Mouse (Mus musculus) forebrain, postnatal 0 days (tissue): ENCODE data around the gene Slc35c2. TPM values are rescaled to one million over a fixed set of nuclear protein-coding genes. Genes with fewer than 3 reads are reported as not detected.

Experiments used
- ATAC-seq: fragments of 200-750 bp; cut with Nextera tagmentation; 2 replicates; pipeline ENCODE4 v1.8.0; 2017; ENCODE audit warnings: mild to moderate bottlenecking, moderate library complexity
- DNase-seq: peaks from one replicate; pipeline ENCODE4 v3.0.0-alpha.2; 2015
- H3K27ac ChIP-seq: fragments of 300-500 bp; sonication (generic); 2 replicates; pipeline ENCODE4 v1.5.1; 2014; ENCODE audit warnings: low read depth, mild to moderate bottlenecking, antibody characterized with exemption, low read length, moderate library complexity, mixed read lengths
- H3K27me3 ChIP-seq: fragments of 300-500 bp; sonication (generic); 2 replicates; pipeline ENCODE4 v1.6.1; 2014; ENCODE audit warnings: mild to moderate bottlenecking, low read length, mixed read lengths; ENCODE audit not compliant: insufficient read depth
- H3K36me3 ChIP-seq: fragments of 300-500 bp; sonication (generic); 2 replicates; pipeline ENCODE4 v1.6.1; 2014; ENCODE audit warnings: mild to moderate bottlenecking, moderate library complexity; ENCODE audit not compliant: insufficient read depth
- H3K4me1 ChIP-seq: fragments of 300-500 bp; sonication (generic); 2 replicates; pipeline ENCODE4 v1.6.1; 2014; ENCODE audit warnings: antibody characterized with exemption; ENCODE audit not compliant: insufficient read depth
- H3K4me2 ChIP-seq: fragments of 300-500 bp; sonication (generic); 2 replicates; pipeline ENCODE4 v1.6.1; 2014; ENCODE audit warnings: low read depth, mild to moderate bottlenecking, moderate library complexity
- H3K4me3 ChIP-seq: fragments of 300-500 bp; sonication (generic); 2 replicates; pipeline ENCODE4 v1.5.1; 2014; ENCODE audit warnings: low read depth, low read length, mixed read lengths
- H3K9ac ChIP-seq: fragments of 300-500 bp; sonication (generic); 2 replicates; pipeline ENCODE4 v1.6.1; 2014; ENCODE audit warnings: mild to moderate bottlenecking
- H3K9me3 ChIP-seq: fragments of 300-500 bp; sonication (generic); 2 replicates; pipeline ENCODE4 v1.6.1; 2016; ENCODE audit warnings: low read length
- CTCF ChIP-seq: sonication (generic); IDR thresholded peaks from 2 replicates; pipeline ENCODE4 v1.5.1; 2016; ENCODE audit warnings: antibody characterized with exemption, control low read depth, low read depth
- WGBS: fragments of 180-500 bp; shearing (Covaris S2); extraction: QIAGEN DNeasy Blood & Tissue Kit; methylation state at CpG from one replicate; pipeline ENCODE4 v1.1.7; 2014; 5-methylcytosine and 5-hydroxymethylcytosine counted together
- polyA plus RNA-seq: library from polyadenylated mRNA; unstranded; fragments of >200 nt; fragmentation: Nextera tagmentation; extraction: Ambion mirVana; gene quantifications from 2 replicates; pipeline ENCODE4 v1.2.1, GENCODE M21; 2015
- total RNA-seq: library from RNA; depleted of rRNA; stranded (reverse); fragments of >200 nt; gene quantifications from 2 replicates; pipeline ENCODE4 v1.2.3, GENCODE M21; 2014

The Slc35c2 gene
- total and polyA plus RNA-seq, 2 experiments from 2014 or later, result 62.7 to 85.8 TPM

DNA sequence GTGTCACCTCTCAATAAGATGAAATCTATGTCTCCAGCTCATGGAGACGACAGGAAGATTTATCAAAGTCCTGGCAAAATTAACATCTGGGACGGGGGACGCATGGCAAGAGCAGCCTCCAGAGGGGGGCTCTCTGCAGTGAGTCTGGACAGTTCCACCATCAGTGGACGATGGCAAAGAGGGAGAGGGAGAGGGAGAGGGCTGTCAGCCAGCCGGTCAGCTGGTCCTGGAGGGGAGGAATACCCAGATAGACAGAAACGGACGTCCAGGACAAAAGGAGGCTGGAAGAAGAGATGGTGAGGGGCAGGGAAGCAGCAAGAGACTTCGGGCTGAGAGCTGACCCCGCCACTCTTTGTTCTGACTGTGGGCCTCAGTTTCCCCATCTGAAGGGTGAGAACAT, 34.9 kb downstream of the Slc35c2 start:
- Histone ChIP-seq H3K9me3 (no peaks in the 10 kb centered on the region), H3K27ac (no peak overlapping the region), H3K9ac (no peak overlapping the region), H3K27me3 (peaks cover 27% of the 10 kb centered on the region), H3K4me1 (no peaks in the 10 kb centered on the region; the same call in 1 of the 2 replicates), H3K4me3 (no peak overlapping the region), H3K36me3 (no peaks in the 10 kb centered on the region), H3K4me2 (no peak overlapping the region)
- ATAC-seq (no peak), DNase-seq (no peak)
- no peak for TF ChIP-seq CTCF
- 57% methylated on average over 9 of the region's 9 CpGs for WGBS

GRCm38 (mm10) chr2:165252381-165252780, 35.3 kb downstream of the Slc35c2 start:
- H3K4me3 ChIP-seq, result no peak overlapping the region
- no peak overlapping the region for H3K4me2 ChIP-seq
- 75% methylated on average over 8 of the region's 8 CpGs for WGBS
- peaks cover 31% of the 10 kb centered on the region for H3K27me3 ChIP-seq
- no peaks in the 10 kb centered on the region; the same call in 1 of the 2 replicates for H3K4me1 ChIP-seq
- no peak overlapping the region for H3K27ac ChIP-seq
- no peak for ATAC-seq
- no peak overlapping the region for H3K9ac ChIP-seq
- no peaks in the 10 kb centered on the region for H3K9me3 ChIP-seq
- no peak for TF ChIP-seq CTCF
- no peaks in the 10 kb centered on the region for H3K36me3 ChIP-seq
- no peak for DNase-seq

DNA sequence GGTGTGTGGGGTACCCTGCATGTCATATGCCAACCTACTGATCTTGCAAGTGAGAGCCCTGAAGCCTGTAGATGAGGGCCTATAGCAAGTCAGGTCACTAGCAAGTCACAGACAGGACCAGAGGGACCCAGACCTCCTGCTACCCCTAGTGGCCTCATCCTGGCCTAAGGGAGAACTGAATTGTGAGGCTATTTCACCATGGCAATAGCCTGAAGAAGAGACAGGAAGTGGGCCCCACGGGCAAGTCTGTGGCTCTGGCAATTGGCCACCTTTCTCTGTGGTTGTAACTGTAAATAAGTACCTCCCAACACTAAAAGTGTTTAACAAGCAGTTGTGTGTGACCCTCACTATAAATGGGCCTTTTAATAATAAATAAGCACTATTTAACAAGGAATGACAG, 36.8 kb downstream of the Slc35c2 start:
- H3K36me3 ChIP-seq, result no peaks in the 10 kb centered on the region
- DNase-seq (no peak), ATAC-seq (no peak)
- 32% methylated on average over 1 of the region's 1 CpGs for WGBS
- H3K9me3 ChIP-seq, result no peaks in the 10 kb centered on the region
- no peak overlapping the region for H3K27ac ChIP-seq
- no peak overlapping the region for H3K4me3 ChIP-seq
- TF ChIP-seq CTCF, result no peak
- H3K27me3 ChIP-seq, result peaks cover 35% of the 10 kb centered on the region
- no peak overlapping the region for H3K4me2 ChIP-seq
- H3K9ac ChIP-seq, result no peak overlapping the region
- no peaks in the 10 kb centered on the region; the same call in 1 of the 2 replicates for H3K4me1 ChIP-seq

GRCm38 (mm10) chr2:165248967-165249366, 38.7 kb downstream of the Slc35c2 start:
- H3K4me3 ChIP-seq, result no peak overlapping the region
- no peaks in the 10 kb centered on the region for H3K36me3 ChIP-seq
- H3K9me3 ChIP-seq, result no peaks in the 10 kb centered on the region
- 6% methylated on average over 3 of the region's 3 CpGs for WGBS
- no peak overlapping the region for H3K4me2 ChIP-seq
- DNase-seq, result no peak
- peak; percentile 51; the same call in 1 of the 2 replicates for ATAC-seq
- H3K4me1 ChIP-seq, result no peaks in the 10 kb centered on the region; the same call in 1 of the 2 replicates
- no peak overlapping the region for H3K9ac ChIP-seq
- peaks cover 31% of the 10 kb centered on the region for H3K27me3 ChIP-seq
- TF ChIP-seq CTCF, result no peak
- H3K27ac ChIP-seq, result no peak overlapping the region

DNA sequence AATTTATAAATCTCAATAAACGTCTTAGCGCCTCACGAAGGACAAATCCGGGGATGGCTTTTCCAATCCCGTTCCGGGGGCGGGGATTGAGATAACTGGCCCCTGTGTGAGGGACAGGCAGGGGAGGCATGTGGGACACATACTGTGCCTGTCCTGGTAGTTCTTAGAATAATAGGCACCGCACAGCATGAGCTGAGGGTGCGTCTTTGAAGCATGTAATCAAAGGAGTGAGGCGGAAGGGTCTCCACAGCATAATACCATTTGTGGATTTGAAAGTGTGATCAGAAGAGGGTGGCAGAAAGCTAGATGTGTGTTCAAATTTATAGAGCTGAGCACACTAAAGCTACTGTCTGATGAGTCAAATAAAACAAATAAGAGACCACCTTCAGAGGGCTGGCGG, 41.3 kb downstream of the Slc35c2 start:
- ATAC-seq (no peak), DNase-seq (no peak)
- Histone ChIP-seq H3K36me3 (no peaks in the 10 kb centered on the region), H3K4me2 (no peak overlapping the region), H3K9ac (no peak overlapping the region), H3K27me3 (peaks cover 24% of the 10 kb centered on the region), H3K4me3 (no peak overlapping the region), H3K4me1 (peaks cover 13% of the 10 kb centered on the region; the same call in 1 of the 2 replicates), H3K9me3 (no peaks in the 10 kb centered on the region), H3K27ac (no peak overlapping the region)
- whole genome bisulfite sequencing, result 18% methylated on average over 11 of the region's 11 CpGs
- TF ChIP-seq CTCF, result no peak

GRCm38 (mm10) chr2:165243122-165243720, 44.4 kb downstream of the Slc35c2 start:
- 7% methylated on average over 11 of the region's 11 CpGs for WGBS
- ATAC-seq, result peak; percentile 32; the same call in 1 of the 2 replicates
- H3K27me3 ChIP-seq, result peaks cover 17% of the 10 kb centered on the region
- H3K4me3 ChIP-seq, result no peak overlapping the region
- no peak overlapping the region for H3K9ac ChIP-seq
- TF ChIP-seq CTCF, result no peak
- no peak for DNase-seq
- peaks cover 13% of the 10 kb centered on the region; the same call in 1 of the 2 replicates for H3K4me1 ChIP-seq
- H3K9me3 ChIP-seq, result no peaks in the 10 kb centered on the region
- H3K36me3 ChIP-seq, result no peaks in the 10 kb centered on the region
- peak overlapping the region; percentile 19; the same call in 1 of the 2 replicates for H3K4me2 ChIP-seq
- no peak overlapping the region for H3K27ac ChIP-seq

DNA sequence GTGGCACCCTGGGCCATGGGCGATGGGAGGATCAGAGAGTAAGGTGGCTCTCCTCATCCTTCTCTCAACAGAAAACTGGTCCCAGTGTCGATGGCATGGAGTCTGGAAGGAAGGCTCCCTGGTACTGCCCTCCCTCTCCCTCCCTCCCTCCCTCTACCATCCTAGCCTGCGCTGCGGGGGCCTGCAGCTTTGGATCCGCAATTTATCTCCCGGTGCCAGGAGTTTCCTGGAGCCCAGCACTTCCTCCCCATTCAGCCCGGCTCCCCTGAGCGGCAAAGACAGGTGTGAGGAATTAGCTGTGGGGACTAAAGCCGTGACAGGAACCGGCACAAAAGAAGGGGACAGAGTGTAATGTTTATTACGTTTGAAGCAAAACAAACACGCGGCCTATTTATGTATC, 45.1 kb downstream of the Slc35c2 start:
- no peak for DNase-seq
- peaks cover 13% of the 10 kb centered on the region; the same call in 1 of the 2 replicates for H3K4me1 ChIP-seq
- H3K4me2 ChIP-seq, result no peak overlapping the region
- H3K27me3 ChIP-seq, result peaks cover 13% of the 10 kb centered on the region
- ATAC-seq, result peak; percentile 32; the same call in 1 of the 2 replicates
- no peak overlapping the region for H3K4me3 ChIP-seq
- TF ChIP-seq CTCF, result no peak
- no peaks in the 10 kb centered on the region for H3K36me3 ChIP-seq
- 0 out of 2 replicates have a peak overlapping the region, but pooled peaks have one; percentile 10 for H3K9ac ChIP-seq
- no peak overlapping the region for H3K27ac ChIP-seq
- H3K9me3 ChIP-seq, result no peaks in the 10 kb centered on the region
- WGBS, result 7% methylated on average over 13 of the region's 13 CpGs
